Mouse (Mus musculus) CH12.LX (cell line): ENCODE data around the gene Fam185a. TPM values are rescaled to one million over a fixed set of nuclear protein-coding genes. Genes with fewer than 3 reads are reported as not detected.

Experiments
- DNase-seq: peaks from one replicate; pipeline ENCODE4 v3.0.0-alpha.2; 2013; ENCODE audit errors: extremely low read depth
- H3K27ac ChIP-seq: 2 replicates; pipeline ENCODE4 v1.5.1; 2012; ENCODE audit warnings: low read depth, mild to moderate bottlenecking, control low read depth, moderate library complexity; ENCODE audit not compliant: insufficient read depth
- H3K27me3 ChIP-seq: replicated peaks from 2 replicates; pipeline ENCODE3; 2012; ENCODE audit warnings: inconsistent platforms
- H3K36me3 ChIP-seq, 2 experiments: replicated peaks in 1 of 2; 2 replicates each; pipeline versions ENCODE3 to v1.6.1; 2012; ENCODE audit warnings: inconsistent platforms in 1 of 2, low read length in 1 of 2, mild to moderate bottlenecking in 1 of 2, mixed read lengths in 1 of 2, moderate library complexity in 1 of 2; ENCODE audit not compliant: control insufficient read depth in 1 of 2, insufficient read depth in 1 of 2
- H3K4me1 ChIP-seq, 2 experiments: 2 replicates each; pipeline ENCODE4 v1.6.1; 2012; ENCODE audit warnings: inconsistent platforms in 1 of 2, moderate library complexity in 1 of 2; ENCODE audit not compliant: insufficient read depth in 2 of 2, control insufficient read depth in 1 of 2
- H3K4me2 ChIP-seq: 2 replicates; pipeline ENCODE4 v1.6.1; 2012; ENCODE audit warnings: low read depth, mild to moderate bottlenecking, control low read depth; ENCODE audit not compliant: poor library complexity, insufficient read depth, severe bottlenecking
- H3K4me3 ChIP-seq, 3 experiments: fragments of 150-350 bp in 1 of 3; sonication (generic) in 1 of 3; replicated peaks in 1 of 3; 2 replicates each; pipeline versions ENCODE3 to v1.5.1; 2011 to 2012; ENCODE audit warnings: low read depth in 2 of 3, low read length in 2 of 3, mild to moderate bottlenecking in 2 of 3, moderate library complexity in 2 of 3, control low read depth in 1 of 3, improper control_type of control experiment in 1 of 3, inconsistent platforms in 1 of 3, mixed read lengths in 1 of 3; ENCODE audit not compliant: poor library complexity in 1 of 3
- H3K79me2 ChIP-seq: replicated peaks from 2 replicates; pipeline ENCODE4 v1.6.1; 2012; ENCODE audit warnings: mild to moderate bottlenecking, moderate library complexity; ENCODE audit not compliant: control insufficient read depth, poor library complexity, insufficient read depth, severe bottlenecking; ENCODE audit errors: extremely low read depth
- H3K9ac ChIP-seq: 2 replicates; pipeline ENCODE4 v1.6.1; 2012; ENCODE audit warnings: low read depth, mild to moderate bottlenecking, control low read depth, moderate library complexity; ENCODE audit not compliant: insufficient read depth
- H3K9me3 ChIP-seq: replicated peaks from 2 replicates; pipeline ENCODE3; 2012; ENCODE audit warnings: low read length, inconsistent platforms, mixed read lengths
- BHLHE40 ChIP-seq: IDR thresholded peaks from 2 replicates; pipeline ENCODE4 v1.6.1; 2011; ENCODE audit warnings: mild to moderate bottlenecking, low read depth, low read length, improper control_type of control experiment
- CHD1 ChIP-seq: IDR thresholded peaks from 2 replicates; pipeline ENCODE4 v1.6.1; 2012; ENCODE audit warnings: low read depth, low read length, improper control_type of control experiment, inconsistent platforms
- CHD2 ChIP-seq: IDR thresholded peaks from 2 replicates; pipeline ENCODE4 v1.6.1; 2011; ENCODE audit warnings: low read length, improper control_type of control experiment
- CTCF ChIP-seq, 2 experiments: IDR thresholded peaks in 1 of 2; conservative IDR thresholded peaks in 1 of 2; 2 replicates each; pipeline ENCODE4 v1.5.1; 2011 to 2012; ENCODE audit warnings: low read depth in 2 of 2, low read length in 2 of 2, improper control_type of control experiment in 1 of 2, inconsistent platforms in 1 of 2, mild to moderate bottlenecking in 1 of 2, moderate library complexity in 1 of 2
- E2F4 ChIP-seq: IDR thresholded peaks from 2 replicates; pipeline ENCODE4 v1.6.1; 2011; ENCODE audit warnings: low read depth, low read length, improper control_type of control experiment; ENCODE audit not compliant: insufficient replicate concordance
- ELF1 ChIP-seq: IDR thresholded peaks from 2 replicates; pipeline ENCODE4 v1.6.1; 2014; ENCODE audit warnings: low read depth, mild to moderate bottlenecking, inconsistent platforms, low read length, improper control_type of control experiment
- ETS1 ChIP-seq: conservative IDR thresholded peaks from 2 replicates; pipeline ENCODE4 v1.6.1; 2012; ENCODE audit warnings: low read depth, mild to moderate bottlenecking, inconsistent platforms, low read length, improper control_type of control experiment, moderate library complexity
- HCFC1 ChIP-seq: IDR thresholded peaks from 2 replicates; pipeline ENCODE4 v1.6.1; 2012; ENCODE audit warnings: low read depth, mild to moderate bottlenecking, inconsistent platforms, low read length, improper control_type of control experiment
- IRF4 ChIP-seq: IDR thresholded peaks from 2 replicates; pipeline ENCODE4 v1.6.1; 2014; ENCODE audit warnings: low read depth, mild to moderate bottlenecking, inconsistent platforms, low read length, improper control_type of control experiment
- KAT2A ChIP-seq: IDR thresholded peaks from 2 replicates; pipeline ENCODE4 v1.6.1; 2012; ENCODE audit warnings: low read length, improper control_type of control experiment, inconsistent platforms; ENCODE audit not compliant: insufficient replicate concordance
- MAFK ChIP-seq: IDR thresholded peaks from 2 replicates; pipeline ENCODE4 v1.6.1; 2011; ENCODE audit warnings: low read length, improper control_type of control experiment; ENCODE audit not compliant: insufficient replicate concordance
- MAZ ChIP-seq: IDR thresholded peaks from 2 replicates; pipeline ENCODE4 v1.6.1; 2012; ENCODE audit warnings: low read depth, mild to moderate bottlenecking, inconsistent platforms, low read length, improper control_type of control experiment, moderate library complexity
- MEF2A ChIP-seq: IDR thresholded peaks from 2 replicates; pipeline ENCODE4 v1.6.1; 2014; ENCODE audit warnings: low read depth, mild to moderate bottlenecking, inconsistent platforms, low read length, improper control_type of control experiment, borderline replicate concordance
- MXI1 ChIP-seq: IDR thresholded peaks from 2 replicates; pipeline ENCODE4 v1.6.1; 2011; ENCODE audit warnings: mild to moderate bottlenecking, low read depth, low read length, improper control_type of control experiment
- MYC ChIP-seq: IDR thresholded peaks from 2 replicates; pipeline ENCODE4 v1.6.1; 2011; ENCODE audit warnings: low read depth, mild to moderate bottlenecking, improper control_type of control experiment, low read length
- NELFE ChIP-seq: IDR thresholded peaks from 2 replicates; pipeline ENCODE4 v1.6.1; 2011; ENCODE audit warnings: low read depth, low read length, improper control_type of control experiment
- NRF1 ChIP-seq: IDR thresholded peaks from 2 replicates; pipeline ENCODE4 v1.6.1; 2014; ENCODE audit warnings: low read depth, mild to moderate bottlenecking, inconsistent platforms, low read length, improper control_type of control experiment, moderate library complexity
- POLR2A ChIP-seq: IDR thresholded peaks from 2 replicates; pipeline ENCODE4 v1.6.1; 2011; ENCODE audit warnings: low read depth, mild to moderate bottlenecking, improper control_type of control experiment, low read length
- TBP ChIP-seq: conservative IDR thresholded peaks from 2 replicates; pipeline ENCODE4 v1.6.1; 2011; ENCODE audit warnings: low read depth, low read length, improper control_type of control experiment
- TCF12 ChIP-seq: IDR thresholded peaks from 2 replicates; pipeline ENCODE4 v1.6.1; 2014; ENCODE audit warnings: low read depth, mild to moderate bottlenecking, inconsistent platforms, low read length, improper control_type of control experiment
- USF1 ChIP-seq: IDR thresholded peaks from 2 replicates; pipeline ENCODE4 v1.6.1; 2014; ENCODE audit warnings: low read depth, mild to moderate bottlenecking, inconsistent platforms, low read length, improper control_type of control experiment
- ZC3H11A ChIP-seq: IDR thresholded peaks from 2 replicates; pipeline ENCODE4 v1.6.1; 2012; ENCODE audit warnings: low read depth, mild to moderate bottlenecking, inconsistent platforms, low read length, improper control_type of control experiment
- ZKSCAN1 ChIP-seq: IDR thresholded peaks from 2 replicates; pipeline ENCODE4 v1.6.1; 2012; ENCODE audit warnings: low read depth, inconsistent platforms, low read length, improper control_type of control experiment, borderline replicate concordance
- dilution Hi-C: fragments of 300-500 bp; cut with MboI; formaldehyde crosslinking; loops from 2 replicates; pipeline ENCODE4 v1.14.3; 2020; ENCODE audit warnings: low sequenced_read_pairs; ENCODE audit not compliant: extremely low pct_unique_long_range_greater_than_20kb, extremely low pct_ligation_motif_present
- in situ Hi-C: fragments of 300-500 bp; cut with MboI; formaldehyde crosslinking; loops from 3 replicates; pipeline ENCODE4 v1.14.3; 2019; ENCODE audit warnings: low sequenced_read_pairs, low pct_ligation_motif_present, low pct_unique_long_range_greater_than_20kb, mixed read lengths
- polyA plus RNA-seq: library from polyadenylated mRNA; unstranded; fragments of >175 nt; gene quantifications from 2 replicates; pipeline ENCODE4 v1.2.1, GENCODE M21; 2012; ENCODE audit warnings: low read depth; ENCODE audit not compliant: insufficient read length
- total RNA-seq, 2 experiments: library from RNA; depleted of rRNA; stranded (reverse); fragments of 300-350 nt in 1 of 2; fragments of >200 nt in 1 of 2; gene quantifications; 2 replicates each; pipeline ENCODE4 v1.2.3; 2012 to 2014

The Fam185a gene
- total and polyA plus RNA-seq, 3 experiments: 13.4 to 30.6 (median 16.1) TPM

DNA sequence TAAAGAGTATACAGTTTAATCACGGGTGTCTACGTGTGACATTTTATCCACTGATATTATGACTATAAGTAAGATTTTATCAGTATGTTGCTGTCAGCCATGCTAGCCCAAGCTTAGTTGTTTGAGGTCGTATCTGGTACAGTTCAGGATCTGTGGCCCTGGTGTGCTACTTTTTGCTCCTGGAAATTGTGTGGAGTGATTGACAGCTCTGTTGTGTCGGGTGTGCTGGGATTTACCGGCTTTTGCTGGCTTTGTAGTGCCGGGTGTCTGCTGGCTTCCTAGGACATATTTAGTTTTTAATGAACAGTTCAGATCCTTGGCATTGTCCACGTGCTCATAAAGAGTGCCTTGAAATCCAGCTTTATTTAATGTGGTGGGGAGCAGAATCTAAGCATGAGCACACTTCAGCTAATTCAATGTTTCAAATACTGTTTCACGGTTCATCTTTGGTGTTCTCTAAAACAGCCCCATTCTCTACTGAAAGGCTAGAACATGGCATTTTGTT lies 11.8 kb downstream of the Fam185a start:
- TF ChIP-seq ZC3H11A: no peak
- no peak for TF ChIP-seq ELF1
- no peak for TF ChIP-seq KAT2A
- TF ChIP-seq MEF2A: no peak
- TF ChIP-seq, all 38 proteins: peak for 0

DNA sequence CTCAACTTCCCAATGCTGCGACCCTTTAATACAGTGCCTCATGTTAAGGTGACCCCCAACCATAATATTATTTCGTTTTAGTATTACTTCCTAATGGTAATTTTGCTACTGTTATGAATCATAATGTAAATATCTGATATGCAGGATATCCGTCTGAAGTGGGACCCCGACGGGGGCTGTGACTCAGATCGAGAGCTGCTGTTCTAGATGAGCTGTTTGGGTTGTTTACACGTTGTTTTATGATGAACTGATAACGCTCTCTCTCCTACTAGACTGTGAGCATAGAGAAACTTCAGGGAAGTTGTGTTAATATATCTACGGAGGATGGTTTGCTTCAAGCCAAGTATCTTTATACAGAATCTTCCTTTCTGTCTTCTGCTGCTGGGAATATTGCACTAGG lies 13.7 kb downstream of the Fam185a start:
- no peak for DNase-seq
- Histone ChIP-seq H3K4me2 (no peak overlapping the region), H3K4me1 (peaks cover 7 to 12% of the 10 kb centered on the region in 2 experiments; a peak in 3 of 4 replicates), H3K9ac (no peak overlapping the region), H3K36me3 (peaks cover 23 to 63% of the 10 kb centered on the region in 2 experiments), H3K79me2 (no peaks in the 10 kb centered on the region), H3K27ac (no peak overlapping the region), H3K4me3 (no peak overlapping the region), H3K27me3 (no peaks in the 10 kb centered on the region), H3K9me3 (no peaks in the 10 kb centered on the region)
- in situ Hi-C loops (no loop called here), dilution Hi-C loops (no loop called here)
- TF ChIP-seq TBP (no peak), MAZ (no peak), ETS1 (no peak), IRF4 (no peak), CHD2 (no peak), E2F4 (no peak), POLR2A (no peak), KAT2A (no peak), NELFE (no peak)

More for the DNA sequence above, 11.8 kb downstream of the Fam185a start:
- H3K4me1 ChIP-seq: peaks cover 7 to 11% of the 10 kb centered on the region in 2 experiments; a peak in 3 of 4 replicates
- no peaks in the 10 kb centered on the region for H3K79me2 ChIP-seq
- no peak for DNase-seq
- H3K4me2 ChIP-seq: no peak overlapping the region
- H3K9me3 ChIP-seq: no peaks in the 10 kb centered on the region
- H3K27ac ChIP-seq: no peak overlapping the region
- dilution Hi-C loops (no loop called here), in situ Hi-C loops (no loop called here)
- no peak overlapping the region for H3K4me3 ChIP-seq
- no peak overlapping the region for H3K9ac ChIP-seq
- no peaks in the 10 kb centered on the region for H3K27me3 ChIP-seq
- peaks cover 15 to 58% of the 10 kb centered on the region in 2 experiments for H3K36me3 ChIP-seq

DNA sequence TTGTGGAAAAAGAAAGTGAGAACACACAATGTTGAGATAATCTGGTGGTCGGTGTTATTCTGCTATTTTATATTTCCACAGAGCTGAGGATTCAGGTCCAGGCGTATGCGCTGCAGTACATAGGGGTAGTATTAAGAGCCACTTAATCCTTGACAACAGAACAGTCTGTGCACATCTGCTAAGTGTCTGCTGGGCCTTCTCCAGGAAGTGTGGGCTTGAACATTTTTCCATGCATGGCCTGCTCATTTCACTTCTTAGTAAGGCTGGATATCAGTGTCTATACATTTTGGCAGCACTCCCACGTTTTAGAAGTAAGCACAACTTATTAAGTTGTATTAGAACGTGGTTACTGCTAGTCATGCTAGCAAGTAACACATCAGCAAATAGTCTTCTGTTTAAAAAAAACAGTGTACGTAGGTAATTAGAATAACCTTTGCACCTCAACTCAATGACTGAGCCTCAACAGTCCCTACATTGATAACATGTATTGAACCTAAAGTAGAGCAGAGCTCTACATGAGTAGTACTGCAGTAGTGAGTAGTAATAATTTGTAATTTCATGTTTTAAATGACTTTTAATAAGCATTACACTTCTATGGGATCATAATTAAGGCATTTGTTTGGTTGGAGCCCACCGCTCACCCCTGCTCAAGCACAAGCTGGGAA lies 14.8 kb downstream of the Fam185a start:
- Histone ChIP-seq H3K9me3 (no peaks in the 10 kb centered on the region), H3K27ac (no peak overlapping the region), H3K27me3 (no peaks in the 10 kb centered on the region), H3K4me3 (no peak overlapping the region), H3K79me2 (no peaks in the 10 kb centered on the region), H3K4me1 (peaks cover 7 to 12% of the 10 kb centered on the region in 2 experiments; a peak in 3 of 4 replicates), H3K36me3 (peaks cover 22 to 62% of the 10 kb centered on the region in 2 experiments), H3K9ac (no peak overlapping the region), H3K4me2 (no peak overlapping the region)
- in situ Hi-C loops (no loop called here), dilution Hi-C loops (no loop called here)
- no peak for DNase-seq
- no peak for TF ChIP-seq IRF4
- TF ChIP-seq HCFC1: no peak
- no peak for TF ChIP-seq USF1
- TF ChIP-seq NRF1: no peak
- TF ChIP-seq MAFK: no peak
- TF ChIP-seq MXI1: no peak
- TF ChIP-seq TBP: no peak
- no peak for TF ChIP-seq TCF12
- no peak for TF ChIP-seq ELF1
- no peak for TF ChIP-seq MYC
- no peak for TF ChIP-seq CTCF (conservative IDR thresholded peaks at IDR 0.05 in 1 of 2, IDR thresholded peaks at IDR 0.05 in 1 of 2; ENCODE audit: low read depth in 2 of 2, low read length in 2 of 2)
- no peak for TF ChIP-seq NELFE
- TF ChIP-seq CHD1: no peak
- no peak for TF ChIP-seq ZKSCAN1
- no peak for TF ChIP-seq BHLHE40
- no peak for TF ChIP-seq MAZ
- TF ChIP-seq POLR2A: no peak
- TF ChIP-seq MEF2A: no peak
